Mouse (Mus musculus): ENCODE data around the gene Smarcc2. TPM values are rescaled to one million over a fixed set of nuclear protein-coding genes. Genes with fewer than 3 reads are reported as not detected.
A peak's percentile ranks its signal among the peaks of the same experiment; 100 is the strongest.

The Smarcc2 gene
- polyA plus RNA-seq, 2 experiments = 98.0 to 216 TPM

GRCm38 (mm10) chr10:128520591-128520990, 61.5 kb downstream of the Smarcc2 start:
- H3K36me3 ChIP-seq (ENCODE audit: control insufficient read depth, insufficient read depth, low read length) = peaks cover 42% of the 10 kb centered on the region
- H3K4me1 ChIP-seq (ENCODE audit: control insufficient read depth, insufficient read depth, low read length) = 0 out of 2 replicates have a peak, but pooled peaks cover 5% of the 10 kb centered on the region
- H3K9me3 ChIP-seq (ENCODE audit: control insufficient read depth, low read length) = no peaks in the 10 kb centered on the region
- H3K9ac ChIP-seq (ENCODE audit: low read depth, low read length, severe bottlenecking) = no peak overlapping the region
- ATAC-seq (ENCODE audit: low FRiP score, low read depth) (no peak), DNase-seq (ENCODE audit: low spot score) (no peak)
- H3K27me3 ChIP-seq (ENCODE audit: control insufficient read depth, insufficient read depth, low read length) = peaks cover 17% of the 10 kb centered on the region; the same call in 1 of the 2 replicates
- WGBS = 87% methylated on average over 16 of the region's 16 CpGs
- H3K4me3 ChIP-seq (replicated peaks; ENCODE audit: low read length) = no peak overlapping the region
- H3K27ac ChIP-seq (replicated peaks; ENCODE audit: low read depth, low read length) = no peak overlapping the region
- TF ChIP-seq POLR2A (IDR thresholded peaks at IDR 0.05; ENCODE audit: borderline replicate concordance, extremely low read depth, insufficient read depth, insufficient read length) = no peak
- no peak overlapping the region for H3K4me2 ChIP-seq (replicated peaks; ENCODE audit: low read depth, low read length, severe bottlenecking)

- H3K9me3 ChIP-seq (ENCODE audit: control insufficient read depth, low read length) = no peaks in the 10 kb centered on the region
- H3K9ac ChIP-seq (ENCODE audit: low read depth, low read length, severe bottlenecking) = no peak overlapping the region
- TF ChIP-seq POLR2A (IDR thresholded peaks at IDR 0.05; ENCODE audit: borderline replicate concordance, extremely low read depth, insufficient read depth, insufficient read length) = no peak
- H3K27ac ChIP-seq (replicated peaks; ENCODE audit: low read depth, low read length) = no peak overlapping the region
- peaks cover 7% of the 10 kb centered on the region; the same call in 1 of the 2 replicates for H3K27me3 ChIP-seq (ENCODE audit: control insufficient read depth, insufficient read depth, low read length)
- H3K4me2 ChIP-seq (replicated peaks; ENCODE audit: low read depth, low read length, severe bottlenecking) = no peak overlapping the region
- no peak overlapping the region for H3K4me3 ChIP-seq (replicated peaks; ENCODE audit: low read length)
- no peak for ATAC-seq (ENCODE audit: low FRiP score, low read depth)
- DNase-seq (ENCODE audit: low spot score) = no peak
- H3K4me1 ChIP-seq (ENCODE audit: control insufficient read depth, insufficient read depth, low read length) = 0 out of 2 replicates have a peak, but pooled peaks cover 10% of the 10 kb centered on the region
- WGBS = 79% methylated on average over 6 of the region's 6 CpGs
- H3K36me3 ChIP-seq (ENCODE audit: control insufficient read depth, insufficient read depth, low read length) = peaks cover 36% of the 10 kb centered on the region
Measured at GRCm38 (mm10) chr10:128522351-128522750, 63.3 kb downstream of the Smarcc2 start.

- no peaks in the 10 kb centered on the region for H3K27me3 ChIP-seq (ENCODE audit: control insufficient read depth, insufficient read depth, low read length)
- H3K4me3 ChIP-seq (replicated peaks; ENCODE audit: low read length) = peak overlapping the region; percentile 69
- DNase-seq (ENCODE audit: low spot score) (no peak), ATAC-seq (ENCODE audit: low FRiP score, low read depth) (no peak)
- no peaks in the 10 kb centered on the region for H3K9me3 ChIP-seq (ENCODE audit: control insufficient read depth, low read length)
- WGBS = 11% methylated on average over 11 of the region's 11 CpGs
- peak overlapping the region; percentile 74 for H3K9ac ChIP-seq (ENCODE audit: low read depth, low read length, severe bottlenecking)
- peak overlapping the region; percentile 96 for H3K4me2 ChIP-seq (replicated peaks; ENCODE audit: low read depth, low read length, severe bottlenecking)
- H3K4me1 ChIP-seq (ENCODE audit: control insufficient read depth, insufficient read depth, low read length) = 0 out of 2 replicates have a peak, but pooled peaks cover 10% of the 10 kb centered on the region
- H3K36me3 ChIP-seq (ENCODE audit: control insufficient read depth, insufficient read depth, low read length) = peaks cover 22% of the 10 kb centered on the region
- H3K27ac ChIP-seq (replicated peaks; ENCODE audit: low read depth, low read length) = no peak overlapping the region
- TF ChIP-seq POLR2A (IDR thresholded peaks at IDR 0.05; ENCODE audit: borderline replicate concordance, extremely low read depth, insufficient read depth, insufficient read length) = no peak
Measured at GRCm38 (mm10) chr10:128524111-128524731, 65.2 kb downstream of the Smarcc2 start.

GRCm38 (mm10) chr10:128524732-128525662, 65.9 kb downstream of the Smarcc2 start:
- Histone ChIP-seq H3K27ac (replicated peaks; ENCODE audit: low read depth, low read length) (peak overlapping the region; percentile 64; the same call in 1 of the 2 replicates), H3K36me3 (ENCODE audit: control insufficient read depth, insufficient read depth, low read length) (peaks cover 21% of the 10 kb centered on the region), H3K4me1 (ENCODE audit: control insufficient read depth, insufficient read depth, low read length) (0 out of 2 replicates have a peak, but pooled peaks cover 10% of the 10 kb centered on the region), H3K9ac (ENCODE audit: low read depth, low read length, severe bottlenecking) (peak overlapping the region; percentile 74), H3K27me3 (ENCODE audit: control insufficient read depth, insufficient read depth, low read length) (no peaks in the 10 kb centered on the region), H3K9me3 (ENCODE audit: control insufficient read depth, low read length) (no peaks in the 10 kb centered on the region), H3K4me2 (replicated peaks; ENCODE audit: low read depth, low read length, severe bottlenecking) (peak overlapping the region; percentile 96), H3K4me3 (replicated peaks; ENCODE audit: low read length) (peak overlapping the region; percentile 69)
- TF ChIP-seq POLR2A (IDR thresholded peaks at IDR 0.05; ENCODE audit: borderline replicate concordance, extremely low read depth, insufficient read depth, insufficient read length) = no peak
- WGBS = under 1% methylated on average over 55 of the region's 58 CpGs
- peak; percentile 16 for ATAC-seq (ENCODE audit: low FRiP score, low read depth)
- DNase-seq (ENCODE audit: low spot score) = peak; percentile 38

GRCm38 (mm10) chr10:128525671-128526308, 66.7 kb downstream of the Smarcc2 start, which contains the start of gene Esyt1:
Esyt1 (minus strand) TSS chr10:128525871.
- peak; percentile 98 for DNase-seq (ENCODE audit: low spot score)
- Histone ChIP-seq H3K27ac (replicated peaks; ENCODE audit: low read depth, low read length) (peak within 1 kb of the TSS; percentile 64; the same call in 1 of the 2 replicates), H3K4me1 (ENCODE audit: control insufficient read depth, insufficient read depth, low read length) (0 out of 2 replicates have a peak, but pooled peaks cover 10% of the 10 kb centered on the region), H3K4me3 (replicated peaks; ENCODE audit: low read length) (peak within 1 kb of the TSS; percentile 69), H3K4me2 (replicated peaks; ENCODE audit: low read depth, low read length, severe bottlenecking) (peak within 1 kb of the TSS; percentile 96), H3K36me3 (ENCODE audit: control insufficient read depth, insufficient read depth, low read length) (peaks cover 13% of the 10 kb centered on the region), H3K9ac (ENCODE audit: low read depth, low read length, severe bottlenecking) (peak within 1 kb of the TSS; percentile 74), H3K27me3 (ENCODE audit: control insufficient read depth, insufficient read depth, low read length) (no peaks in the 10 kb centered on the region), H3K9me3 (ENCODE audit: control insufficient read depth, low read length) (no peaks in the 10 kb centered on the region)
- peak; percentile 97 for ATAC-seq (ENCODE audit: low FRiP score, low read depth)
- TF ChIP-seq POLR2A (IDR thresholded peaks at IDR 0.05; ENCODE audit: borderline replicate concordance, extremely low read depth, insufficient read depth, insufficient read length) = peak; percentile 71; the same call in 1 of the 2 replicates
- WGBS = under 1% methylated on average over 37 of the region's 37 CpGs
